Mouse (Mus musculus): ENCODE data around the gene Pbld1.

- TF ChIP-seq POLR2A (IDR thresholded peaks at IDR 0.05; ENCODE audit: control insufficient read depth, extremely low read depth, insufficient read depth, low read length, poor library complexity) (no peak), CTCF (IDR thresholded peaks at IDR 0.05; ENCODE audit: borderline replicate concordance, control insufficient read depth, extremely low read depth, insufficient read depth, low read length, poor library complexity) (no peak)
Observed at GRCm38 (mm10) chr10:63023121-63023748, 36.7 kb upstream of the Pbld1 start.

Measured in thymus, adult 2 months (tissue).